Mouse (Mus musculus): ENCODE results near the gene Pfkfb3. TPM values are rescaled to one million over a fixed set of nuclear protein-coding genes. Genes with fewer than 3 reads are reported as not detected.

The Pfkfb3 gene
- polyA plus RNA-seq, 1 experiment = 24.3 TPM

DNA sequence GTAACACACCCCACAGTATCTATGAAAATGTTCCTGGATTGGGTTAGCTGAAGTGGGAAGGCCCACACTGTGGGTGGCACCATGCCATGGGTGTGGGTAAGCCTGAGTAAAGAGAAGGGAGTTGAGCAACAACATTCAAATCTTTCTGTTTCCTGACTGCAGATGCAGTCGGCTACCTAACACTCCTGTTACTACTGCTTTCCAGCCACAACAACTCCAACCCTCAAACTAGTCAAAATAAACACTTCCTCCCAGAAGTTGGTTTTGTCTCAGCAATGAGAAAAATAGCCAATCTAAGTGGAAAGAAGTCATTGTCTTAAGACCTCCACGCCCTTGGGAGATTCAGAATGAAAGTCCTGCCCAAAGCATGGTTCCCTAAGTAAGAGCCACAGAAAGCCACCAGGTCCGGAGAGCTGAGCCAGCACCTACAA lies 57.3 kb downstream of the Pfkfb3 start:
- Histone ChIP-seq H3K27ac (ENCODE audit: control insufficient read depth, insufficient read depth, low read depth, low read length, poor library complexity) (no peak overlapping the region; the same call in 1 of the 2 replicates), H3K4me3 (replicated peaks; ENCODE audit: control insufficient read depth, low read depth, low read length) (no peak overlapping the region), H3K4me1 (ENCODE audit: control insufficient read depth, insufficient read depth, low read length) (peaks cover 1% of the 10 kb centered on the region; the same call in 1 of the 2 replicates)
- TF ChIP-seq POLR2A (IDR thresholded peaks at IDR 0.05; ENCODE audit: borderline replicate concordance, control insufficient read depth, low read depth, low read length) (no peak), CTCF (IDR thresholded peaks at IDR 0.05; ENCODE audit: control insufficient read depth, insufficient read depth, low read length) (no peak)
- 36% methylated on average over 3 of the region's 3 CpGs for WGBS

DNA sequence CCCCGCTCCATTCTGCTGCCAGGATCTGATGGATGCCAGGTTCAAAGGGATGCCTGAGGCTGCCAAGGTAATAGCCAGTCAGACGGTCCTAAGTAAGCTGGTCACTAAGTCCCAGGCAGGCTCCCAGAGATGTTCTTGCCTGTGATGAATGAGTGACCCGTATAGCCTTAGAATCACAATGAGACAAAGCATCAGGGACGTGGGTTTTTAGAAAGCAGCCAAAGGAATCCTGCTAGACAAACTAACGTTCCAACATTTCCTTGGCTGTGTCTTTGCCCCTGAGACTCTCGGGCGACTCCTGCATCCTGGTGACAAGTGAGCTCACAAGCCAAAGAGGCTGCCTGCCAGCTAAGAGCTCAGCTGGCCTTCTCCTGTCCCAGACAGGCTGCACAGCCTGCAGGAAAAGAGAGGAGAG lies 59.0 kb downstream of the Pfkfb3 start:
- no peak overlapping the region for H3K4me3 ChIP-seq (replicated peaks; ENCODE audit: control insufficient read depth, low read depth, low read length)
- H3K4me1 ChIP-seq (ENCODE audit: control insufficient read depth, insufficient read depth, low read length) = peaks cover 1% of the 10 kb centered on the region; the same call in 1 of the 2 replicates
- 82% methylated on average over 7 of the region's 7 CpGs for WGBS
- TF ChIP-seq CTCF (IDR thresholded peaks at IDR 0.05; ENCODE audit: control insufficient read depth, insufficient read depth, low read length) (no peak), POLR2A (IDR thresholded peaks at IDR 0.05; ENCODE audit: borderline replicate concordance, control insufficient read depth, low read depth, low read length) (no peak)
- no peak overlapping the region for H3K27ac ChIP-seq (ENCODE audit: control insufficient read depth, insufficient read depth, low read depth, low read length, poor library complexity)

DNA sequence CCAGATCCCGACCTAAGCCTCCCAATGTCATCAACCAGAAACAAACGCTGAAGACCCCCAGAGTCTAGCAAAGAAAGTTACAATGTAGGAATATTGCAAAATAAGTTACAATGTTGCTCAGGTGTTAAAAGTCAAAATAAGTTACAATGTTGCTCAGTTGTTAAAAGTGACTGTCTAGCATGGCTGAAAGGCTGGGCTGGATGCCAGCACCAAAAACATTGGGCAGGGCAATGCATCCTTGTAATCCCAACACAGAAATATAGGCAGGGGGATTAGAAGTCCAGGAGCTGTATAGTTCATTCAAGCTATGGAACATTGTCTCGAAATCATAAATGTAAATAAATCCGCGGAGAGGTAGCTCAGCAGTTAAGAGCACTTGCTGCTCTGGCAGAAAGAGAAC lies 61.0 kb downstream of the Pfkfb3 start:
- Histone ChIP-seq H3K4me3 (replicated peaks; ENCODE audit: control insufficient read depth, low read depth, low read length) (no peak overlapping the region), H3K4me1 (ENCODE audit: control insufficient read depth, insufficient read depth, low read length) (peaks cover 1% of the 10 kb centered on the region; the same call in 1 of the 2 replicates), H3K27ac (ENCODE audit: control insufficient read depth, insufficient read depth, low read depth, low read length, poor library complexity) (no peak overlapping the region)
- WGBS = 87% methylated on average over 5 of the region's 5 CpGs
- TF ChIP-seq POLR2A (IDR thresholded peaks at IDR 0.05; ENCODE audit: borderline replicate concordance, control insufficient read depth, low read depth, low read length) (no peak), CTCF (IDR thresholded peaks at IDR 0.05; ENCODE audit: control insufficient read depth, insufficient read depth, low read length) (no peak)

DNA sequence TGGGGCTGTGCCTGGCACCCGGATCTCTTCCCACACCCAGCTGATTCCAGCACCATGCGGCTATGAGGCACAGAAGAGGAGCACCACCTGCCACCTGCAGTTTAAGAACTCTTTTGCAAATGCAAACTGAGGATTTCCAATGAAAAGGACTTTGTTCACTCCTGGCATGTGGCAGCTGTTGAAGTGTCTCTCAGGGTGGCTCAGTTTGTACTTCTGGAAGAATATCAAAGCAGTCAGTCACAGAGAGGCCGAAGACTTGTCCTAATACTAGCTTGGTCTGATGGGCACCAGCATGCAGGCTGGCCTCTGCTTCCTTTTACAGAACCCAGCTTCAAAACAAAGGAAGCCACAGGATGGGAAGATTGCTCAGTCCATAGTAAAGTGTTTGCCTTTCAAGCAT lies 62.4 kb downstream of the Pfkfb3 start:
- H3K27ac ChIP-seq (ENCODE audit: control insufficient read depth, insufficient read depth, low read depth, low read length, poor library complexity) = no peak overlapping the region
- H3K4me3 ChIP-seq (replicated peaks; ENCODE audit: control insufficient read depth, low read depth, low read length) = no peak overlapping the region
- 80% methylated on average over 3 of the region's 3 CpGs for WGBS
- no peak for TF ChIP-seq CTCF (IDR thresholded peaks at IDR 0.05; ENCODE audit: control insufficient read depth, insufficient read depth, low read length)
- no peak for TF ChIP-seq POLR2A (IDR thresholded peaks at IDR 0.05; ENCODE audit: borderline replicate concordance, control insufficient read depth, low read depth, low read length)
- no peaks in the 10 kb centered on the region; the same call in 1 of the 2 replicates for H3K4me1 ChIP-seq (ENCODE audit: control insufficient read depth, insufficient read depth, low read length)

DNA sequence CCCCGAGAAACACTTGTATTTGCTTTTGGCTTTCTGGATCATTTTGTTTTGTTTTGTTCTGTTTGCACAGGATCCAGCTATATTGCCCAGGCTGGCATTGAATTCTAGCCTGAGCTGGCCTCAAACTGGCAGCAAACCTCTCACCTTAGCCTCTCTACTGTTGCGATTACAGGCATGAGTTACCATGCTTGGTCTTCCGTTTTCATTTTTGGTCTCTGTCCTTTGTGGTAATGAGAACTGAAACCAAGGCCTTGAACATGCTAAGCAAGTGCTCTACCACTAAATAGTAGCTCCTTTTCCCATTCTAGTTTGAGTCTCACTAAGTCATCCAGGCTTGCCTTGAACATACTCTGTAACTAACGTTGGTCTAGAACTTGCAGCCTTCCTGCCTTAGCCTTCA lies 63.3 kb downstream of the Pfkfb3 start:
- no peak overlapping the region for H3K4me3 ChIP-seq (replicated peaks; ENCODE audit: control insufficient read depth, low read depth, low read length)
- H3K27ac ChIP-seq (ENCODE audit: control insufficient read depth, insufficient read depth, low read depth, low read length, poor library complexity) = no peak overlapping the region
- H3K4me1 ChIP-seq (ENCODE audit: control insufficient read depth, insufficient read depth, low read length) = no peaks in the 10 kb centered on the region; the same call in 1 of the 2 replicates
- no peak for TF ChIP-seq CTCF (IDR thresholded peaks at IDR 0.05; ENCODE audit: control insufficient read depth, insufficient read depth, low read length)
- TF ChIP-seq POLR2A (IDR thresholded peaks at IDR 0.05; ENCODE audit: borderline replicate concordance, control insufficient read depth, low read depth, low read length) = no peak
- 75% methylated on average over 4 of the region's 4 CpGs for WGBS

DNA sequence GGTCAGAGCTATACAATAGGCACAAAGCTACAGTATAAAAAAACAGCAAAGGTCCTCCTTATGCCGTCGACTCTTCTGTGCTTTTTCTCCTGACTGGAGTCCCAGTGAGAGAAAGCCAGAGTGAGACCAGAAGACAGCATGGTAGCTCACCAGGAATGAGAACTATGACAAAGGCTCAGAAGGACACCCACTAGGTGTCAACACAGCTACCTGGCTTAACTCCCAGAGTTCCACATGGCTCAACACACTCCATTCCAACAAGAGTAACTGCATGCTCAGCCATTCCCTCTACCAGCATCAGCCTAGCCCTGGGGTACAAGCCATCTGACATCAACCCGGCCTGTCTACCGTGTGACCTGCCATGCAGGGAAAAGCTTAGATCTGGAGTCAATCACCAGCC lies 70.7 kb downstream of the Pfkfb3 start:
- TF ChIP-seq CTCF (IDR thresholded peaks at IDR 0.05; ENCODE audit: control insufficient read depth, insufficient read depth, low read length) (no peak), POLR2A (IDR thresholded peaks at IDR 0.05; ENCODE audit: borderline replicate concordance, control insufficient read depth, low read depth, low read length) (no peak)
- Histone ChIP-seq H3K27ac (ENCODE audit: control insufficient read depth, insufficient read depth, low read depth, low read length, poor library complexity) (no peak overlapping the region), H3K4me1 (ENCODE audit: control insufficient read depth, insufficient read depth, low read length) (no peaks in the 10 kb centered on the region), H3K4me3 (replicated peaks; ENCODE audit: control insufficient read depth, low read depth, low read length) (no peak overlapping the region)
- WGBS = 86% methylated on average over 4 of the region's 4 CpGs

DNA sequence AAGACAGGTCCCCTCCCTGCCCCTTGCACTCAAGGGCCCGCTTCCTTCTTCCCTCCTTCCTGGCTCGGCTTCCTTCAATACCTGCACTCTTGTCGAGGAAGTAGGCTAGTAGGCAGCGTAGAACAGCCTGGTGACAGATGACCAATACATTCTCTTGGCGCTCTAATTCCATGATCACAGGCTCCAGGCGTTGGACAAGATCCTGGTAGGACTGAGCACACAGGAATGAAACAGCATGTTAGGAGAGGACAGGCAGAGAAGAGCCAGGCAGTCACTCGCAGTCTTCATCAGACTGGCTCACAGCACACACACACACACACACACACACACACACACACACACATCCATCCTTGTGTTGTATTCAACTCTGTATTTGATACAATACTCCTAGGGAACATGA lies 71.5 kb downstream of the Pfkfb3 start:
- WGBS = 88% methylated on average over 7 of the region's 7 CpGs
- Histone ChIP-seq H3K4me1 (ENCODE audit: control insufficient read depth, insufficient read depth, low read length) (no peaks in the 10 kb centered on the region), H3K27ac (ENCODE audit: control insufficient read depth, insufficient read depth, low read depth, low read length, poor library complexity) (no peak overlapping the region), H3K4me3 (replicated peaks; ENCODE audit: control insufficient read depth, low read depth, low read length) (no peak overlapping the region)
- TF ChIP-seq CTCF (IDR thresholded peaks at IDR 0.05; ENCODE audit: control insufficient read depth, insufficient read depth, low read length) (no peak), POLR2A (IDR thresholded peaks at IDR 0.05; ENCODE audit: borderline replicate concordance, control insufficient read depth, low read depth, low read length) (no peak)

DNA sequence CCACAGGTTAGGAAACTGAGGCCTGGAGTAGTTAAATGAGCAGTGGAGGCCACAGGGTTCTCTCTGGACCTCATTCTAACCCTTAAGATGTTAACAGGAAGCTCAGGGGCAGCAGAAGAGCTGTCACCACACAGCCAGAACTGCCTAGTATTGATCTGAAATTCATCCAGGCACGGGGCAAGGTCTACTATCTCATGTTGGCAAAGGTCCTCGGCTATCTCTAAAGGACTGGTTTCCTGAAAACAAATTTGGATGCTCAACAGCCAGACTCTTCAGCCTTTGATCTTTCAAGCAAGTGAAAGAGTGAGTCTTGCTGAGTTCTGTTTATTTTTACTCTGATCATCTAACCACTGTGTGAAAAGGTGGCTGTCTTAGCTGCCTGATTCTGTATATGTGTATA lies 74.9 kb downstream of the Pfkfb3 start:
- TF ChIP-seq POLR2A (IDR thresholded peaks at IDR 0.05; ENCODE audit: borderline replicate concordance, control insufficient read depth, low read depth, low read length) (no peak), CTCF (IDR thresholded peaks at IDR 0.05; ENCODE audit: control insufficient read depth, insufficient read depth, low read length) (no peak)
- H3K4me1 ChIP-seq (ENCODE audit: control insufficient read depth, insufficient read depth, low read length) = no peaks in the 10 kb centered on the region
- 60% methylated on average over 2 of the region's 2 CpGs for WGBS
- no peak overlapping the region for H3K4me3 ChIP-seq (replicated peaks; ENCODE audit: control insufficient read depth, low read depth, low read length)
- H3K27ac ChIP-seq (ENCODE audit: control insufficient read depth, insufficient read depth, low read depth, low read length, poor library complexity) = no peak overlapping the region

DNA sequence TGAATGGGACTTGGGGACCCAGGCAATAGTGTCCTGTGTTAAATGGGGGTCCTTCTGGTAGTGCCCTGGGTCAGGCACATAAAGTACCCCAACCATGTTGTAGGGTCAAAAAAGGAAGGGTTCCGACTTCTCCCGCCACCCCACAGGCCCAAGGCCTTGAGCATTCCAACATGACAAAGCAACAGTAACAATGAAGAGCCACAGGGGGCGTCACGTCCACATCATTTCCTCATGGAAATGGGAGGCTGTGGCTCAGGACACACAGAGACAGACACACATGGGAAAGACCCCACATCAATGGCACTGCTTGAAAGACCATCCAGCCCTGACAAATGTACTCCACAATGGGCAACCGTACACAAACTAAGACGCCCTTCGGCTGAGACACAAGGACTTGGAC lies 78.6 kb downstream of the Pfkfb3 start:
- H3K4me3 ChIP-seq (replicated peaks; ENCODE audit: control insufficient read depth, low read depth, low read length) = no peak overlapping the region
- no peaks in the 10 kb centered on the region for H3K4me1 ChIP-seq (ENCODE audit: control insufficient read depth, insufficient read depth, low read length)
- H3K27ac ChIP-seq (ENCODE audit: control insufficient read depth, insufficient read depth, low read depth, low read length, poor library complexity) = no peak overlapping the region
- WGBS = 92% methylated on average over 7 of the region's 7 CpGs
- TF ChIP-seq CTCF (IDR thresholded peaks at IDR 0.05; ENCODE audit: control insufficient read depth, insufficient read depth, low read length) = no peak
- no peak for TF ChIP-seq POLR2A (IDR thresholded peaks at IDR 0.05; ENCODE audit: borderline replicate concordance, control insufficient read depth, low read depth, low read length)

Data from bone marrow, adult 2 months (tissue).